Mouse (Mus musculus): Measurements from ENCODE around the gene Cadps.

DNA sequence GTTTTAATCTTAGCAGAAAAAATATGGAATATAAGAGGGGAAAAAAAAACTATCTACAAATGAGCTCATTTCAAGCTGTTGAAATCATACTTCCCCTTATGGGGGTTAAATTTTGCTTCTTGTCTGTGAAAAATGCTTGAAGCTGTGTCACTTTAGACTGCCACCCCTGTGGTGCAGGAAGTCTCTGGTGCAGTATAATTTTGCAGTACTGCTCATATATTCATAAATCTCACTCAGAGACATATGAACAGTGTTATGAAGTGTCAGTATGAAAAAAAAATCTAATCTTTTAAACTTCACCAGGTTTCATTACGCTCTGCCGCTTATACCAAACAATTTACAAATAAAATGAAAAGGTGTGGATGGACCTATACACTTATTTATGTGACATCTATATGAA, 445.6 kb downstream of the Cadps start:
- TF ChIP-seq POLR2A (IDR thresholded peaks at IDR 0.05; ENCODE audit: extremely low read depth, insufficient read depth, low read length) (no peak), CTCF (IDR thresholded peaks at IDR 0.05; ENCODE audit: low read depth, low read length) (no peak)
